Mouse (Mus musculus) adrenal gland, postnatal 10 days (tissue): Measurements from ENCODE around the gene Creb5. TPM values are rescaled to one million over a fixed set of nuclear protein-coding genes. Genes with fewer than 3 reads are reported as not detected.
A peak's percentile ranks its signal among the peaks of the same experiment; 100 is the strongest.

Source experiments
- DNase-seq: peaks from one replicate; pipeline ENCODE4 v3.0.0; 2021; ENCODE audit warnings: mixed read lengths
- total RNA-seq, 2 experiments: library from RNA; stranded (reverse); gene quantifications; 2 replicates each; pipeline ENCODE4 v1.2.3; 2021

The Creb5 gene
- total RNA-seq, 2 experiments from 2014 or later, result 4.1 to 5.9 TPM

GRCm38 (mm10) chr6:53491331-53491730, 204.3 kb downstream of the Creb5 start:
- no peak for DNase-seq

GRCm38 (mm10) chr6:53493864-53494263, 206.8 kb downstream of the Creb5 start:
- DNase-seq, result no peak

GRCm38 (mm10) chr6:53495667-53496066, 208.6 kb downstream of the Creb5 start:
- no peak for DNase-seq

- peak; percentile 80 for DNase-seq
These were observed 209.3 kb downstream of the Creb5 start for GRCm38 (mm10) chr6:53496325-53496753.

- no peak for DNase-seq
These were observed 210.9 kb downstream of the Creb5 start for GRCm38 (mm10) chr6:53497904-53498536.

GRCm38 (mm10) chr6:53499621-53500295, 212.7 kb downstream of the Creb5 start:
- no peak for DNase-seq

- DNase-seq, result no peak
These were observed 214.2 kb downstream of the Creb5 start for GRCm38 (mm10) chr6:53501236-53501635.

GRCm38 (mm10) chr6:53506947-53507564, 220.0 kb downstream of the Creb5 start:
- DNase-seq, result no peak

- no peak for DNase-seq
These were observed 221.9 kb downstream of the Creb5 start for GRCm38 (mm10) chr6:53508847-53509494.

- no peak for DNase-seq
These were observed 222.9 kb downstream of the Creb5 start for GRCm38 (mm10) chr6:53510005-53510404.

- no peak for DNase-seq
These were observed 225.2 kb downstream of the Creb5 start for GRCm38 (mm10) chr6:53512226-53512625.

- DNase-seq, result no peak
These were observed 226.3 kb downstream of the Creb5 start for GRCm38 (mm10) chr6:53513380-53513779.

GRCm38 (mm10) chr6:53514862-53515261, 227.8 kb downstream of the Creb5 start:
- DNase-seq, result no peak

GRCm38 (mm10) chr6:53515611-53516010, 228.5 kb downstream of the Creb5 start:
- DNase-seq, result no peak

- no peak for DNase-seq
These were observed 230.4 kb downstream of the Creb5 start for GRCm38 (mm10) chr6:53517371-53517945.

- DNase-seq, result peak; percentile 49
These were observed 236.8 kb downstream of the Creb5 start for GRCm38 (mm10) chr6:53523743-53524497.

- DNase-seq, result no peak
These were observed 239.4 kb downstream of the Creb5 start for GRCm38 (mm10) chr6:53526460-53526859.

- no peak for DNase-seq
These were observed 243.7 kb downstream of the Creb5 start for GRCm38 (mm10) chr6:53530742-53531141.

GRCm38 (mm10) chr6:53531461-53531860, 244.4 kb downstream of the Creb5 start:
- no peak for DNase-seq

GRCm38 (mm10) chr6:53537530-53537929, 250.5 kb downstream of the Creb5 start:
- no peak for DNase-seq

- DNase-seq, result no peak
These were observed 254.7 kb downstream of the Creb5 start for GRCm38 (mm10) chr6:53541798-53542197.

GRCm38 (mm10) chr6:53545483-53545900, 258.4 kb downstream of the Creb5 start:
- DNase-seq, result no peak
